12 mouse cellular contexts compared by ENCODE assay signal in the genomic region with DNA sequence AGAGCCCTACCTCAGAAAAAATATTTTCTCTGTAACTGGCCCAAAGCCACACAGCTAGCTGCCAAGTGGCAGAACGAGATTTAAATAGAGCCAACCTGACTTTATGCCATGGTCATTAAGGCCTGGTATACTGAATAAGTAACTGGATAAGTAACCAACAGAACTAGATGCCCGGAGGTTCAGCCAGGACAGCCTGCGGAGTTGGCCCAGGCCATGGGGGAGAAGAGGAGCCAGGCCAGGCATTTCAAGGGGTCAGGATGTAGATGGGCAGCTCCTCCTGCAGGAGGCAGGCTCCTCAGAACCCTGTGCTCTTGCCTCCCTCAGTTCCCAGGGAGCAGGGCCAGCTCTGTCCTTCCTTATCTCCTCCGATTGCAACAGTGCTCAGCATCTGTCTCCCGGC. TPM values are rescaled to one million over a fixed set of nuclear protein-coding genes. Genes with fewer than 3 reads are reported as not detected.
DNase-seq lines count a peak whose midpoint lies in the region; ATAC-seq and TF ChIP-seq lines count a peak whose summit lies in the region.
"Had no signal": no experiment of that assay in that cellular context is flagged by ENCODE, and none has a peak within 500 bp of the region (broad histone marks: within the 10 kb centered on the region; RNA-seq: fewer than 3 reads in every experiment).

No protein-coding gene starts in this region.

- ATAC-seq in heart, embryonic 15.5 days (replicated peaks; ENCODE audit: insufficient number of reproducible peaks, insufficient read depth, low FRiP score, low read depth), result 0 out of 2 replicates have a peak, but pooled peaks have one; percentile 39
- no peak for ATAC-seq in heart, embryonic 11.5 days (replicated peaks; ENCODE audit: insufficient number of reproducible peaks, low FRiP score, low TSS enrichment)
- ATAC-seq in kidney, postnatal 0 days (replicated peaks; ENCODE audit: low FRiP score, low read depth), result peak; percentile 25; the same call in 1 of the 2 replicates

- no peak overlapping the region for H3K27ac ChIP-seq in heart, embryonic 15.5 days
- H3K27ac ChIP-seq in heart, embryonic 11.5 days (ENCODE audit: low read depth, low read length), result no peak overlapping the region
- no peak overlapping the region for H3K27ac ChIP-seq in kidney, postnatal 0 days
- no peak overlapping the region for H3K27ac ChIP-seq in left cerebral cortex, adult 2 months
- H3K27ac ChIP-seq: macrophage; stomach, embryonic 15.5 days had no signal

- TF ChIP-seq CTCF in kidney, postnatal 0 days (IDR thresholded peaks at IDR 0.05; ENCODE audit: low read depth), result peak; percentile 32; the same call in 1 of the 2 replicates
- TF ChIP-seq CTCF in left cerebral cortex, adult 2 months (IDR thresholded peaks at IDR 0.05), result no peak

- no peak overlapping the region for H3K4me2 ChIP-seq in heart, embryonic 15.5 days
- no peak overlapping the region for H3K4me2 ChIP-seq in heart, embryonic 11.5 days
- H3K4me2 ChIP-seq in kidney, postnatal 0 days (ENCODE audit: low read length), result no peak overlapping the region
- H3K4me2 ChIP-seq: stomach, embryonic 15.5 days had no signal

- H3K4me1 ChIP-seq in heart, embryonic 15.5 days (replicated peaks), result peaks cover 6% of the 10 kb centered on the region; the same call in 1 of the 2 replicates
- H3K4me1 ChIP-seq in heart, embryonic 11.5 days (ENCODE audit: control insufficient read depth, insufficient read depth, low read length), result no peaks in the 10 kb centered on the region; the same call in 1 of the 2 replicates
- no peaks in the 10 kb centered on the region for H3K4me1 ChIP-seq in kidney, postnatal 0 days (replicated peaks; ENCODE audit: insufficient read depth, low read length)
- H3K4me1 ChIP-seq: stomach, embryonic 15.5 days had no signal

- 54% methylated on average over 5 of the region's 5 CpGs for WGBS in heart, embryonic 15.5 days
- 44% methylated on average over 5 of the region's 5 CpGs for WGBS in heart, embryonic 11.5 days (ENCODE audit: insufficient replicate concordance)
- 66% methylated on average over 5 of the region's 5 CpGs for WGBS in kidney, postnatal 0 days

- no peaks in the 10 kb centered on the region for H3K9me3 ChIP-seq in heart, embryonic 15.5 days (replicated peaks)
- H3K9me3 ChIP-seq in heart, embryonic 11.5 days (replicated peaks; ENCODE audit: control insufficient read depth, low read length), result no peaks in the 10 kb centered on the region
- H3K9me3 ChIP-seq in kidney, postnatal 0 days (replicated peaks; ENCODE audit: low read length), result no peaks in the 10 kb centered on the region
- H3K9me3 ChIP-seq: stomach, embryonic 15.5 days had no signal

- intact Hi-C loops in left cerebral cortex, adult 2 months (cut with DNase I), result no loop called here

- no peak overlapping the region for H3K9ac ChIP-seq in heart, embryonic 15.5 days
- no peak overlapping the region for H3K9ac ChIP-seq in heart, embryonic 11.5 days (ENCODE audit: low read depth, low read length)
- H3K9ac ChIP-seq in kidney, postnatal 0 days (ENCODE audit: low read depth, low read length), result no peak overlapping the region
- H3K9ac ChIP-seq: stomach, embryonic 15.5 days had no signal

- H3K4me3 ChIP-seq in heart, embryonic 15.5 days, result no peak overlapping the region
- no peak overlapping the region for H3K4me3 ChIP-seq in heart, embryonic 11.5 days (ENCODE audit: low read depth, low read length)
- no peak overlapping the region for H3K4me3 ChIP-seq in kidney, postnatal 0 days (replicated peaks; ENCODE audit: low read depth, low read length)
- H3K4me3 ChIP-seq in left cerebral cortex, adult 2 months, result no peak overlapping the region
- H3K4me3 ChIP-seq: myocyte; stomach, embryonic 15.5 days had no signal

- DNase-seq in ovary, postnatal 36 days (ENCODE audit: low spot score), result peak; percentile 24
- no peak for DNase-seq in ovary, postnatal 14 days (ENCODE audit: low spot score)
- no peak for DNase-seq in kidney, postnatal 0 days (ENCODE audit: low spot score)
- DNase-seq in thymus, postnatal 4 days, result no peak
- DNase-seq in left cerebral cortex, adult 2 months (ENCODE audit: extremely low spot score in 1 of 2, low spot score in 2 of 2), result no peak
- DNase-seq: right cerebral cortex, adult 18-20 months had no signal

- no peaks in the 10 kb centered on the region for H3K36me3 ChIP-seq in heart, embryonic 15.5 days
- no peaks in the 10 kb centered on the region for H3K36me3 ChIP-seq in heart, embryonic 11.5 days (ENCODE audit: control insufficient read depth, insufficient read depth, low read length)
- H3K36me3 ChIP-seq in kidney, postnatal 0 days (ENCODE audit: insufficient read depth, low read length), result no peaks in the 10 kb centered on the region
- H3K36me3 ChIP-seq: stomach, embryonic 15.5 days had no signal

- peaks cover 19% of the 10 kb centered on the region for H3K27me3 ChIP-seq in heart, embryonic 15.5 days
- H3K27me3 ChIP-seq in heart, embryonic 11.5 days (ENCODE audit: control insufficient read depth, insufficient read depth, low read length), result 0 out of 2 replicates have a peak, but pooled peaks cover 5% of the 10 kb centered on the region
- no peaks in the 10 kb centered on the region for H3K27me3 ChIP-seq in kidney, postnatal 0 days (ENCODE audit: insufficient read depth, low read length)
- H3K27me3 ChIP-seq: stomach, embryonic 15.5 days had no signal

RNA-seq across cellular contexts. Expression of gene Klhl36, which starts 6.4 kb away (rescaled TPM):
- polyA plus RNA-seq in heart, embryonic 15.5 days (2015; fragmentation: Nextera tagmentation; extraction: Ambion mirVana), result 9.1 and 10.3 TPM in 2 replicates
- 8.6 and 8.9 TPM in 2 replicates for polyA plus RNA-seq in heart, embryonic 11.5 days (2014; fragmentation: Nextera tagmentation; extraction: Ambion mirVana)
- 22.1 and 22.5 TPM in 2 replicates for polyA plus RNA-seq in kidney, postnatal 0 days (2015; fragmentation: Nextera tagmentation; extraction: Ambion mirVana)
- 1 to 10 TPM; 7.2 to 8.9 TPM for total RNA-seq in left cerebral cortex, adult 2 months (2021)

RNA-seq across cellular contexts. Expression of gene Cotl1, which starts 15.3 kb away (rescaled TPM):
- 28.7 and 52.8 TPM in 2 replicates for polyA plus RNA-seq in heart, embryonic 15.5 days (2015; fragmentation: Nextera tagmentation; extraction: Ambion mirVana)
- polyA plus RNA-seq in heart, embryonic 11.5 days (2014; fragmentation: Nextera tagmentation; extraction: Ambion mirVana), result 110 and 142 TPM in 2 replicates
- 101 and 117 TPM in 2 replicates for polyA plus RNA-seq in kidney, postnatal 0 days (2015; fragmentation: Nextera tagmentation; extraction: Ambion mirVana)
- total RNA-seq in left cerebral cortex, adult 2 months (2021), result 10 to 100 TPM; 60.1 to 61.4 TPM

RNA-seq across cellular contexts. Expression of gene Usp10, which starts 54.5 kb away (rescaled TPM):
- 72.3 and 96.3 TPM in 2 replicates for polyA plus RNA-seq in heart, embryonic 15.5 days (2015; fragmentation: Nextera tagmentation; extraction: Ambion mirVana)
- polyA plus RNA-seq in heart, embryonic 11.5 days (2014; fragmentation: Nextera tagmentation; extraction: Ambion mirVana), result 99.2 and 104 TPM in 2 replicates
- polyA plus RNA-seq in kidney, postnatal 0 days (2015; fragmentation: Nextera tagmentation; extraction: Ambion mirVana), result 93.5 and 97.5 TPM in 2 replicates
- 10 to 100 TPM; 86.4 to 88.9 TPM for total RNA-seq in left cerebral cortex, adult 2 months (2021)

RNA-seq across cellular contexts. Expression of gene Gm20388, which starts 55.0 kb away (rescaled TPM):
- 2.2 TPM in 1 of 2 replicates, not detected in the other for polyA plus RNA-seq in heart, embryonic 15.5 days (2015; fragmentation: Nextera tagmentation; extraction: Ambion mirVana)
- polyA plus RNA-seq in heart, embryonic 11.5 days (2014; fragmentation: Nextera tagmentation; extraction: Ambion mirVana), result 6.4 TPM in 1 of 2 replicates, not detected in the other
- not detected in 2 replicates for polyA plus RNA-seq in kidney, postnatal 0 days (2015; fragmentation: Nextera tagmentation; extraction: Ambion mirVana)
- 1 to 10 TPM; 2.4 to 2.6 TPM for total RNA-seq in left cerebral cortex, adult 2 months (2021)
- polyA plus RNA-seq: embryonic facial prominence, embryonic 14.5 days; stomach, embryonic 15.5 days had no signal
